Mouse (Mus musculus) thymus, postnatal 4 days (tissue): ENCODE measurements around the gene Cops4.

Source experiments
- DNase-seq: peaks from one replicate; pipeline ENCODE4 v3.0.0; 2021

Gene Cops4

GRCm38 (mm10) chr5:100581622-100582434, 63.7 kb downstream of the Cops4 start:
- DNase-seq, result no peak

GRCm38 (mm10) chr5:100582435-100582826, 64.3 kb downstream of the Cops4 start:
- DNase-seq, result no peak

- no peak for DNase-seq
Observed at GRCm38 (mm10) chr5:100583066-100583465, 65.0 kb downstream of the Cops4 start.

GRCm38 (mm10) chr5:100585206-100585644, 67.1 kb downstream of the Cops4 start:
- no peak for DNase-seq

- no peak for DNase-seq
Observed at GRCm38 (mm10) chr5:100585657-100586056, 67.5 kb downstream of the Cops4 start.

GRCm38 (mm10) chr5:100587136-100587535, 69.0 kb downstream of the Cops4 start:
- no peak for DNase-seq

- no peak for DNase-seq
Observed at GRCm38 (mm10) chr5:100587626-100588025, 69.5 kb downstream of the Cops4 start.

GRCm38 (mm10) chr5:100590505-100590904, 72.4 kb downstream of the Cops4 start:
- DNase-seq, result no peak

GRCm38 (mm10) chr5:100594803-100595467, 76.8 kb downstream of the Cops4 start:
- no peak for DNase-seq

- DNase-seq, result no peak
Observed at GRCm38 (mm10) chr5:100595999-100596398, 77.9 kb downstream of the Cops4 start.
